Mouse (Mus musculus): ENCODE data around the gene Gucy2f. TPM values are rescaled to one million over a fixed set of nuclear protein-coding genes. Genes with fewer than 3 reads are reported as not detected.

The Gucy2f gene
- total RNA-seq (2023): not detected

GRCm38 (mm10) chrX:142196831-142197230 lies at the start of gene Gucy2f:
Gene Gucy2f, minus strand, starts transcription at chrX:142196931.

DNA sequence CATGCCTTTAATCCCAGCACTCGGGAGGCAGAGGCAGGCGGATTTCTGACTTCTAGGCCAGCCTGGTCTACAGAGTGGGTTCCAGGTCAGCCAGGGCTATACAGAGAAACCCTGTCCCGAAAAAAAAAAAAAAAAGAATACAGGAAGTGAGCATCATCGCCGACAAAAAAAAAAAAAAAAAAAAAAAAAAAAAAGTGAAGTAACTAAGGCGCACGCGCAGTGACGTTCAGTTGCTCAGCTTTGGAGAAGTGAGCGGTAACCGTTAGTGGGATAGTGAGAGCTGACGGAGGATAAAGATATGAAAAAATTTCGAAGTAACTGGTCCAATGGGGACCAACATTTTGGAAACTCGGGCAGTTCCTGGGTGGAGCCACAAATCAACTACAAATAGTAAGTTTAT lies 29.8 kb upstream of the Gucy2f start, which contains the start of gene Nxt2:
TSS of gene Nxt2 (plus strand) at position 229 of the 400 bp plus-strand sequence.

Other genes with a start within 250 kb of the Gucy2f start
- gene Nxt2, start 29.8 kb upstream of the Gucy2f start, total RNA-seq (2023): 3.6 TPM
- gene Kcne1l, start 109.4 kb upstream of the Gucy2f start, total RNA-seq (2023): not detected
- gene Acsl4, start 193.6 kb upstream of the Gucy2f start, total RNA-seq (2023): 28.4 TPM